Mouse (Mus musculus): Measurements from ENCODE around the gene Glis1.

Glis1 gene

DNA sequence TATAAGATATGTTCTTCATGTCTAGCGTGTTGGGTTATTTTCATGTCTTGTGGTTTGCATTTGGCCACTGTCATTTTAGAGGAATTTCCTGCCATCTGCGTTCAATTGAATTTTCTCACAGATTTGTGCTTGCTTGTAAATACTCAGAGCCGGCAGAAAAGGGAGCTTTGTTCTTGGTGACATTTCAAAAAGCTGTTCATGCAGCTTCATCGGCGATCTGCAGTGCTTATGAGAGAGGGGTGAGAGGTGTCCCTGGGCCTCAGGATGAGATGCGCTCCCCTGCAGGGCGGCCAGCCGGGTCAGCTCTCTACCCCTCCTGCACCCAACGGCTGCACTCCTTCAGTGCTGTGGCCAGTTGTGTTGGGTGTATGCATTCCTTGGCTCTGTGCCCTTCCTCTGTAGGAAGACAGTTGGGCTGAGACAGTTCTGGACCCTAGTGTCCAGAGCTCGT, 68.2 kb downstream of the Glis1 start:
- in situ Hi-C loops (cut with MboI; ENCODE audit: low sequenced_read_pairs): no loop called here

DNA sequence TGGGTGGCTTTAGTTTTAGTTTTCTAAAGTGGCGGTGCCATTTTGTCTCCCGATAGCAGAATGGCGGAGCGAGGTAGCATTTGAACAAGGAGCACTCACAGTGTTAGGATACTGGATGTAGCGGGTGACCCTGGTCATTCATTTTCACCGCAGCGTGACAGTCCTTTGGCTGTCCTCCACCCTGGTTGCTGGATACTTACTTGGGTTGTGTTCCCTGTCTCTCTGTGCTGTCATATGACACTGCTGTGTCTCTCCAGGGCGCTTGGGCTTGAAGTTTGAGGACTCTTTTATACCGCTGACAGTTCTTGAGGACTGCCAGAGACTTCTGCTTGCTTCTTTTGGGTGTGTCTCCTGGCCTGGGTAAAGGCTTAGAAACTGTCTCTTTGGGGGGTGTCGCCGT, 80.6 kb downstream of the Glis1 start:
- in situ Hi-C loops (cut with MboI; ENCODE audit: low sequenced_read_pairs): no loop called here

DNA sequence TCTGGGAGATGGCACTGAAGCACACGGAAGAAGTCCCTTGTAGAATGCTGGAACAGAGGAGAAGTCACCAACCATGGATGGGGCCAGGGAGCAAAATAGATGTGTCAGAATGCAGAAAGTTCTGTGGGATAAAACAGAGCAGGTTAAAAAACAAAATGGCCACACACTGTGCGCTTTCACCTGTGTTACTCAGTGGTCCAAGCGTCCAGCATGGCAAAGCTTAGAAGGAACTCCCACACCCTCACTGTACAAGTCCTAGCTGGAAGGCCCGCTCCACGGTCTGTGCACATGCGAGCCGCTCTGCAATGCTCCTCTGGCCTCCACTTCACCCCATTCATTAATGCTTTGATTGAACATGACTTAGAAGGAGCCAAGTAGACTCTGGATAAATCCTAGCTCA, 81.2 kb downstream of the Glis1 start:
- in situ Hi-C loops (cut with MboI; ENCODE audit: low sequenced_read_pairs): no loop called here

DNA sequence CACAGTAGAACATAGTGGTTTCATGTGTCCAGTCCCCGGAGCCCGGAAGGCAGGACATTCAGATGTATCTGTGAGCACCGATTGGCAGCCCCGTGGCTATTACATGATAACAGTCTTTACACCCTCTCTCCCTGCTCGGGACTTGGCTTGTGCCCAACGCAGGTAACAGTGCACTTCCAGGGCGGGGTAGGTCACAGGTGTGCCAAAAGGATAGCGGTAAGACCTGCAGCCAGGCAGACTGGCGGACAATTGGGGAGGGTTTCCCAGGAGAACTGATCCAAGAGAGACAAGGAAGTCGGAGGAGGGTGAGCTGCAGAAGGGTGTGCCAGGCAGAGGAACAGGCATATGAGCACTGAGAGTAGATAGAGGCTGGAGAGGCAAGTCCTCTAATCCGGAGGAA, 84.4 kb downstream of the Glis1 start:
- in situ Hi-C loops (cut with MboI; ENCODE audit: low sequenced_read_pairs): no loop called here

DNA sequence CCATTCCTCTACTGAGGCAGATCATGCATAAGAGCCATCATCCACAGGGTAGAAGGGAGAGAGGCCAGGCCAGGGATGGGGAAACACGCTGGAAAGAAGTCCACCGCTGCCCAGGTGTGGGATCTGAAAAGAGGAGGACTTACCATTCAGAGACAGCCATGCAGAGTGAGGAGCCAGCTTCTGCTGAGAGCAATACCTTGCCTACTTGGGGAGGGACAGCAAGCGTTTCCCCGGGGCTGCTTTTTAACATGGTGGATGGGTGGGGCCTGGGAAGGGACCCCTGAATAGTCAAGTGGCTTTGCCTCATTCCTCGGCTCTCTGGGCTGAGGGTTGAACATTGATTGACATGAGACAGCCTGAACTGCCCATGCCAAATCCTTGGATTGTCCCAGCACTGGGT, 85.7 kb downstream of the Glis1 start:
- in situ Hi-C loops (cut with MboI; ENCODE audit: low sequenced_read_pairs): no loop called here

DNA sequence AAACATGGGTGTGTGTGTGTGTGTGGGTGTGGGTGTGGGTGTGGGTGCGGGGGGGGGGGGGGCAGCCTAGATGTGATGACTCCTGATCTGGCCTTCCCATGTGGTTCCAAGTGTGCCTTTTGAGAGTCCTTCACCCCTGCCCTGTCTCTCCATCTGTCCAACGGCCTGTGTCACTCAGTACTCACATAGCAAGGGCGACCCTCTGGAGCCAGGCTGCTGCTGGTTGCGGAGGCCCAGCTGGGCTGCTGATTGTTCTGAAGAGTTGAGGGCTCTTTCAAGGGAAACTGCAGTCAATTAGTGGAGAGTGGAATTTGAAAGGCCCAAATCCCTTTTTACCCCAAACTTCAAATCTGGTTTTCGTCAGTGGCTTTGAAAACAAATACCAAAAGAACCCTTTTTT, 86.4 kb downstream of the Glis1 start:
- in situ Hi-C loops (cut with MboI; ENCODE audit: low sequenced_read_pairs): no loop called here

DNA sequence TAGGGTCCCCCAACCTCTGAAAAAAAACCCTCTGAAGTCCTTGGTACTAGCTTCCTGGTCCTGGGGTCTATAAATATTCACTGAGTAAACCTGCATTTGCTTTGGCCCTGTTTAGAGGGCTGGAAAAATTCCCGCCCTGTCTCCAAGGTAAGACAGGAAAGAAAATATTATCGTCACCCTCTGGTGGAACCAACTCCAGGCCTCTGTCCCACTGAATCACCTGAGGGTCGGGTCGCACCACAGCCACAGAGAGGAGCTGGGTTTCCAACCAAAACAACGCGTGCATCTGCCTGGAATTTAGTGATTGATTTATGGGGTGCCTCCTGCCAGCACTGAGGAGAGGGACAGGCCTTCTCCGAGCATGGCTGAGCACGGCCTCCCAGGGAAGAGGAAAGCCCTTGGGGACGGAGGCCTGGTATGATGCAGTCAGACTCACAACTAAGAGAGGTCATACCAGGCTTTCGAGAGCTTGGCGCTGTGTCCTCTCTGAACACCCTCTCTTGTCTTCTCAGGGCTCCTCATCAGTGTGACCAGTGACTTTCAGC, 89.3 kb downstream of the Glis1 start:
- in situ Hi-C loops (cut with MboI; ENCODE audit: low sequenced_read_pairs): no loop called here

DNA sequence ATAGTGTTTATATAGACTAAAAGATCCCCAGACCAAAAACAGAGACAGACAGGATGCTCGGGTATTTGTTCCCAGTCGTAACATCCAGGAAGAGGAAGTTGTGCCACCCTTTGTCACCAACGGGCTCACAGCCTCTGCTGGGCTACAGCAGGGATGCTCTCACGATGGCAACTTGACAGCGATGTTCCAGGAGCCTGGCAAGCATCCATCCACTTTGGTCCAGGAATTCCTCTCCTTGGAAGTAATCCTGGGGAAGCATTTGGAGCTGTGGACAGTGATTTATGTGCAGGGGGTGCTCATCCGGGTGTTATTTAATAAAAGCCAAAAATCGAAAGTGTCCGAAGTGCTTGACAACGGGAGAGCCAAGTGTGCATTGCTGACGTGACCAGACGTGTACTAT, 100.7 kb downstream of the Glis1 start:
- in situ Hi-C loops (cut with MboI; ENCODE audit: low sequenced_read_pairs): no loop called here

DNA sequence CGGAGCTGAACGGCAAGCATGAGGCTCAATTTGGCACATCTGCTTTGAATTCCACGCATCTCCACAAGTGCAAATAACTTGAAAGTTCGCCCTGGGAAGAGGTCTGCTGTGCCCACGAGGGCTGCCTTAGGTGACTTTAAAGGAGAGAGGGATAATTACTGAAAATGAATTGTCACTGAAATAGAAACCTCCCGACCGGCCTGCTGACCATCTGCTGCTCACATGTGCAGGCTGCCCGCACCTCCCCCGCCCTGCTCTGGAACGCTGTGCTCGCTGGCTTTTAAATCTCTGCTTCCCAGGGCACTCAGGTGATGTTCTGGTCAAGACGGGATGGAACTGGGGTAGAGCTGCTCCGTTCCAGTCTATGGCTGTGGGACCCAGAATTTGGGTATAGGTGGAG, 103.7 kb downstream of the Glis1 start:
- in situ Hi-C loops (cut with MboI; ENCODE audit: low sequenced_read_pairs): no loop called here

DNA sequence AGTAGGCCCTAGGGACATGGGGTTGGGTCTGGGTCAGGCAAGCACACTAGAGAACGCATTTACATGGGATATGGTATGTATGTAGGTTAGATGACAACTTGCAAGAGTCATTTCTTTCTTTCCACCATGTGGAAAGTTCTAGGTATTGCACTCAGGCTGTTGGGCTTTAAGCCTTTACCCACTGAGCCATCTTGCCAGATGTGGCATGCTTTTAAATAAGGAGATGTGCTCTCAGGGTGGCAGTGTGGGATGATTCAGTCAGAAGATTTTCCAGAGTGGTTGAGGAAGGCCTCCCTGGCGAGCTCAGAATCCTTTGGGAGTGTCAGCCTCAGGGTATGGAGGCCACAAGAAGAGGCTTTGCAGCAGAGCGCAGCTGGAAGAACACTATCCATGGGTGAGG, 104.2 kb downstream of the Glis1 start:
- in situ Hi-C loops (cut with MboI; ENCODE audit: low sequenced_read_pairs): no loop called here

DNA sequence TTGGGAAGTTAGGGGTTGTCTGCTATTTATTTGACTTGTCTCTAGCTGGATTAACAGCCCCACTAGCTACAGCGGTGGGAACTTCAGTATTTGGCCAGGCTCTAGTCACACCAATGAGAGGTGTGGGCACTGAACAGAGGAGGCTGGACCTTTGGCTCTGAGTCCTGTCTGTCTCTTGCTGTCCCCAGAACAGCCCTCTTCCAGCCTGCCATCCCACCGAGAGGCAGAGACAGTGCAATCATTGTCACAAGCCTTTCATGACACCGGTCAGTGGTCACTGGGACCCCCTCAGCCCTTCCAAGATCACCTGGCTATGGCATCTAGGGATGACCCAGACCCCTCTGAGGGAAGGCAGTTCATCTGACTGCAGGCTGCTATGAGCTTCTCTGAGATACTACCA, 104.6 kb downstream of the Glis1 start:
- in situ Hi-C loops (cut with MboI; ENCODE audit: low sequenced_read_pairs): no loop called here

DNA sequence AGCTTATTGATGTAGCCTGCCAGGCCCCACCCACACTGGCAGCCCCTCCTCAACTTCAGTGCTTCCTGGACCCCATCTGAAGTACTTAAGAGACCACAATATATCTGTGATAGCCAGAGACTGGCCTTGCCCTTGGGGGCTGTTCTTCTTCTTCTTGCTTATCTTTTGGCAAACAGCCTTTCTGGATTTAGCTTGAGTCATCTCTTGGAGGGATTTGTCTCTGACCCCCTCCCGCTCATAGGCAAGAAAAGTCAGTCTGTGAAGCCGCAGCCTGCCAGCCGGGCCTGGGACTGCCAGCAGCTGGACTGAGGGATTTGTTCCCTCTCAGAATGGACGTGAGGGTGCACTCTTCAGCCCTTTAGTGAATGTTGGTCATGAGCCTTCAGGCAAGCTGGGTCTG, 107.4 kb downstream of the Glis1 start:
- in situ Hi-C loops (cut with MboI; ENCODE audit: low sequenced_read_pairs): no loop called here

DNA sequence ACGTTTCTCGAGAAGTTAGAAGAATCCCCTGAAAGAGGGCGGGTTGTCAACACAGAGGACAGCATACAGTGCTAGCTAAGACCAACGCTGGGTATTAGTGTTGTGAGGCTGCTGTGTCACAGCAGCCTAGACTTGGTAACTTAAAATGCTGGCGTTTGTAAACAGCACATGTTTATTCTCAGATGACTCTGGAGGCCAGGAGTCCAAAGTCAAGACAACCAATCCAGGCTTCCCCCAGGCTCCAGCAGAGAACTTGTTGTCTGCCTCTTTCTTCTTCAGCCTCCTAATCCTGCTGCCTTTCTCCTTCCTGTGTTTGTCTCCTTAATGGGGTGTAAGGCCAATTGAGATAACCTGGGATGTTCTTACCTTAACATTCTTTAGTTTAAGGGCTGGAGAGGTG, 110.5 kb downstream of the Glis1 start:
- in situ Hi-C loops (cut with MboI; ENCODE audit: low sequenced_read_pairs): no loop called here

DNA sequence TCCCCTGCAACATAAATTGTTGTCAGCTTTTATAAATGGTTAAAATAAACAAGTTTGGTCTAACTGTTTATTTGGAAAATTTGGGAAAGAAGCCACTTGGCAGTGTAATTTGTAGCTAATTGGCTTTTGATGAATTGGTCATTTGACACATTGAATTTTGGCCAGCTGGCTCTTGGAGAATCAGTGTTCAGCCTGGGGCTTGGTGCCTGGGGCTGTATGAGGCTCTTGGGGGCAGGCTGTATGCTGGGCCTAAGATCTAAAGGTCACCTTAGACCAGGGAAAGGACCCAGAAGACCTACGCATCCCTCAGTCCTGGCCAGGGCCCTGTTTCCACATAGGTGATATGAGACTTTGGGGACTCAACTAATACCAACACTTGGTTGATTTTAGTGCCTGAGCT, 111.3 kb downstream of the Glis1 start:
- in situ Hi-C loops (cut with MboI; ENCODE audit: low sequenced_read_pairs): no loop called here

DNA sequence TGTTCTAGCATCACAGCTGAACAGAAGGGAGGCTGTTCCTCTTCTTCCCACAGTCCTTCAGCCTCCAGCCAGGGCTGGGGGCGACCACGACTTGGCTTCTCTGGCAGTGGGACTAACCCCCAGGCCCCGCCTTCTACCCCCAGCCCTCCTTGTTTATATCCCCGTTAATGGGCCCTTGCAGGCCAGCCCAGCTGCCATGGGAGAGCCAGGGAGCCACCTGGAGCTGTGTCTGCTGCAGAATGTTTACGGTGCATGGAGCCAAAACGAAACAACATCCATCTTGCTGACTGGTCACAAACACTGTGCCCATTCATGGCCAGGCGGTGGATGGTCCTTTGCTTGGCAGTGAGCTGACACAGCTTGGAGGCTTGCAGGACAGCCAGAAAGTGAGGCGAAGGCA, 112.1 kb downstream of the Glis1 start:
- in situ Hi-C loops (cut with MboI; ENCODE audit: low sequenced_read_pairs): no loop called here

DNA sequence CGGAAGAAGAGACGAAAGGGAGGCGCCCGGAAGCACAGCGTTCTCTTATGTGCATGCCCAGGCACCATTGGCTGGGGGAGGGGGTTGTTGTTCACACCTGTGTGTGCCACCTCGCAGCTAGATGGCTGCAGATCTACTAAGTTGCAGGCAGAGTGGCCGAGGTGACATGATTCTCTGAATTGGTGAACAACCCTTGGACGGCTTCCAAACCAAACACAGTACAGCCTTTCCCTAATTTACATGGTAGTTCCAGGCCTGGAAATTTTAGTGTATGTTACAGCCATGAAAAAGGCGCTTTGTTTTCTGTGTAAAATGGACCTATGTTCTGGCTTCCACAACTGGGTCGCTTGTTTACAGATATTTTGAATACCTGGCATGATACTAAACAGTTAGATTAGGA, 115.7 kb downstream of the Glis1 start:
- in situ Hi-C loops (cut with MboI; ENCODE audit: low sequenced_read_pairs): no loop called here

DNA sequence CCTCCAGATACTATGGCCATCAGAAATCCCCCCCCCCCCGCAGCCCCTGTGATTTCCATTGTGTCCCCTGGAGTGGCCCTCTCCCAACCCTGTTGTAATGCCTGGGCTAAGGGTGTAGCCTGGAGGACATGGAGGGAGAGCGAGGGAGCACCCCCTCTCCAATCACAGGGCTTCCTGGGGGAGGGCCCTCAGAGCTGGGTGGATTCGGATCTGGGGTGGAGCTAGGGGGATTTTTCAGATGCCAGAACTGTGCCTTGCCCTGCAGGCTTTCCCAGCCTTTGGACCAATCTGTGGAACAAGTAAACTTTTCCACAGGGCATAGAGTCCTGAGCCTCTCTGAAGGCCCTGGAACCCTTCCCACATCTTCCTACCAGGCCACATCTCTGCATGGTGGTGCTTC, 116.2 kb downstream of the Glis1 start:
- in situ Hi-C loops (cut with MboI; ENCODE audit: low sequenced_read_pairs): no loop called here

DNA sequence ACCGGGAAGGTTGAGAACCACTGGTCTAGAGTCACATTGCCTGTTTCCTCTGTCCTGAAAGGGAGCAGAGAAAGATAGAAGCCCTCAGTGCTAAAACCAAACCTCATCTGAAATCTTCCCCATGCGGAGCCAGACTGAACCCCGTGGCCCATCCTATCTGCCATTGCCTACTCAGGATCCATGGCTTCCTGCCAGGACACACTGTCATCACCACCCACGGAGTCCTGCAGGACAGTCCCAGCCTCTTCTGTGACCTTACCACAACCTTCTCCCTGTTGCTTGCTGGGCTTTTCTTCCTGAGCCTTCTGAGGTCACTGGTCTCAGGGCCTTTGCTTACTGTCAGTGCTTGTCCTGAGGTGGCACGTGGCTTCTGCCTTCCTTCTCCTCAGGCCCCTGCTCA, 118.3 kb downstream of the Glis1 start:
- in situ Hi-C loops (cut with MboI; ENCODE audit: low sequenced_read_pairs): no loop called here

DNA sequence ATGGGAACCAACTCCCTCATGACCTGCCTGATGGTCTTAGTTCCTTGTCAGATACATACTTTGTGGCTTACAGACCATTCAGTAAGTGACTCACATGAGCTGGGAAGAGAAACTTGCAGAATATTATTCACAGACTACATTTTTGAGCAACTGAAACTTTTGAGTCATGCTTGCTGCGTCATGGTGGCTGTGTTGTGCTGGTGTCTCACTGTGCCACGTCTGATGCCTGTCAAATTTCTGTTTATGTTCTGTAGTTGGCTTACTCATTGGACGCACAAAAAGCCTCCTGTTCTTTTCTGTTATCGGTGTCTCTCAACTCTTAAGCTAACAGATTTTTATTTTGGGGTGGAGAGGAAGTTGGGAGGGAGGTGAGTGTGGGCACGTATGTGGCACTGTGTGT, 119.4 kb downstream of the Glis1 start:
- in situ Hi-C loops (cut with MboI; ENCODE audit: low sequenced_read_pairs): no loop called here

DNA sequence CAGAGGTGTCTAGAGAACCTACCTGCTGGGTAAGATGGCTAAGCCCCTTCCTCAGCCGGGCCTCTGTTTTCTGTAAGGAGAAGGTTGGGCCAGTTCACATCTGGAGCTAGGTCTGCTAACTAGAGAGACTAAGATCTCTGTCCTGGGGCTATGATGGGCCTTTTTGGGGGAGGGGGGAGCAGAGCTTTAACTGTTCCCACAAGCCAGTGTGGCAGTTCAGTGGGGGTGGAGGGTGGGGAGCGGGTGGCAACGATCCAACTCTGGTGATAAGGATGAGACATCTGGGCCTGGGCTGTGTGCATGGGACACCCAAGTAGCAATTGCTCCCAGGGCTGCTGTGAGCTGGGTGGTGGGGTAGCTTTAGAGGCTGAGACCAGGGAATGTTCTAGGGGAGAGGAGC, 124.4 kb downstream of the Glis1 start:
- in situ Hi-C loops (cut with MboI; ENCODE audit: low sequenced_read_pairs): no loop called here

DNA sequence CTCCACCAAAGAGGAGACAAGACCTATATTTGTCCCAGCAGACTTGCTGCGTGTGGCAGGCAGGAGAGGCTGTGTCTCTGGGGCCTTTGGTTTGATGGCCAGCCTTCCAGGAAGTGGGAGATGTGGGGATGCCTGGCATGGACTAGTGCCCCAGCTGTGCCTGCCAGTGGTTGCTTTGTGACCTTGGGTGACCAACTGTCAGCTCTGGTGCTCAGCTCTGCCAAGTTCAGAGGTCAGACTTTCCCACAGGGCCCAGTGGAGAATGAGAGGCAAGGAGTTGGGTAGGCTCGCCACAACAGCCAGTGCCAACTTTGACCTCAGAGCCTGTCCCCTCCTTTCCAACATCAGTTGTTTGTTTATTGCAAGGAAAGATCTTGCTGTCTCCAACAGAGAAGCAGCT, 126.7 kb downstream of the Glis1 start:
- in situ Hi-C loops (cut with MboI; ENCODE audit: low sequenced_read_pairs): no loop called here

DNA sequence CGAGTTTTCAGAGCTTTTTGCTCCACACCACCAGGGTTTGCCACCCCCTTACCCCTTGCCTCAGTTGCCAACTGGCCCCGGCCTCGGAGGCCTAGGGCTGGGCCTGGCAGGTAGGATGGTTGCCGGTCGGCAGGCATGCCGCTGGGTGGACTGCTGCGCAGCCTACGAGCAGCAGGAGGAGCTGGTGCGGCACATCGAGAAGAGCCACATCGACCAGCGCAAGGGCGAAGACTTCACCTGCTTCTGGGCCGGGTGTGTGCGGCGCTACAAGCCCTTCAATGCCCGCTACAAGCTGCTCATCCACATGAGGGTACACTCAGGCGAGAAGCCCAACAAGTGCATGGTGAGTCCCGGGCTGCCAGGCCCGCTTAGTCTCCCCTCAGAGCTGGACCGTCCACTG, 133.8 kb downstream of the Glis1 start:
- in situ Hi-C loops (cut with MboI; ENCODE audit: low sequenced_read_pairs): no loop called here

DNA sequence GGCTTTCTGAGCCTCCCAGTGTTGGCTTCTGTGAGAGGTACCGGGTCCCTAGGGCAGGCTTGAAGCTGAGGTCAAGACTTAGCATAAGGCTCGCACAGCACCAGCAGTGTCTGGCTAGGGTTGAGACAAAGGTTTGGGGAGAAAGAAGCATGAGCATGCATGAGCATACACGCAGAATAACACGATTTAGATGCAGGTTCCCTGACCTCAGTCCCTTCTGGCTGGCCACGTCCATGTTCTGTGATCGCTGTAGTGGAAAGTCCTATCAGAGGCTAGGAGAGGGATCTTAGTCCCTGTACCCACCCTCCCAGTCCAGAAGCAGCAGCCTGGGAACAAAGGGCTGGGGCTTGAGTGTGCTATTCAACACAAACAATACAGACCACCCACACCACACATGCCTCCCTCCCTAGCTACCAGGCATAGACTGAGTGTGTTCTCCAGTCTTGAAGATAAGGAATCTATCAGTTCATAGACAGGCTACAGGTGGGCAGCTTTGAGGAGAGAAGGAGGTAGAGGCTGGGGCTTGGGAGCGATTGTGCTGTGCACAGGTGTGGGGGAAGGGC, 134.6 kb downstream of the Glis1 start:
- in situ Hi-C loops (cut with MboI; ENCODE audit: low sequenced_read_pairs): no loop called here

All from CH12F3 (cell line).